Mouse (Mus musculus): ENCODE measurements around the gene Atp6v1e1.
"Not testable (repeated sequence)": the region's sequence is repeated elsewhere in the genome, so short reads cannot be mapped to it uniquely, and the experiment has no call there.

The Atp6v1e1 gene

GRCm38 (mm10) chr6:120822307-120822928 lies at the start of gene Atp6v1e1:
Gene Atp6v1e1 (minus strand): TSS chr6:120822793.
- DNase-seq (ENCODE audit: extremely low read depth, low read depth, low spot score): no peak

DNA sequence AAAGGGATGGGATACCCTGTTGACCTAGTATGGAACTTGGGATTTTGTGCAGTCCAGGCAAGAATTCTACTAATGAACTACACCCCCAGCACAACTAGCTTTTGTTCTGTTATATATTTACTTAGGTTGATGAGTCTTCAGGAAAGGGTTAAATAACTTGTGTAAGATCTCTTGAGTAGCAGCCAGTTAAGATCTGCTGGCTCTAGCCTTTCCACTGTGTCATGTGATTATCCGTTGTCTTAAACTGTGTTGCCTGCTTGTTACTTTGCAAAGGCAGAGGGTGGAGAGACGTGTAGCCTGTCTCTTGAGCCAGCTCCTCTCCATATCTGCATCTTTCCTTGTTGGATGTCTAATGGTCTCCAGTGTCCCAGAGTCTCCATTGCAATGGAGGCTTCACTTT lies 48.7 kb upstream of the Atp6v1e1 start:
- DNase-seq (ENCODE audit: extremely low read depth, low read depth, low spot score): no peak

- no peak for DNase-seq (ENCODE audit: extremely low read depth, low read depth, low spot score)
Measured at GRCm38 (mm10) chr6:120868824-120869223, 46.2 kb upstream of the Atp6v1e1 start.

DNA sequence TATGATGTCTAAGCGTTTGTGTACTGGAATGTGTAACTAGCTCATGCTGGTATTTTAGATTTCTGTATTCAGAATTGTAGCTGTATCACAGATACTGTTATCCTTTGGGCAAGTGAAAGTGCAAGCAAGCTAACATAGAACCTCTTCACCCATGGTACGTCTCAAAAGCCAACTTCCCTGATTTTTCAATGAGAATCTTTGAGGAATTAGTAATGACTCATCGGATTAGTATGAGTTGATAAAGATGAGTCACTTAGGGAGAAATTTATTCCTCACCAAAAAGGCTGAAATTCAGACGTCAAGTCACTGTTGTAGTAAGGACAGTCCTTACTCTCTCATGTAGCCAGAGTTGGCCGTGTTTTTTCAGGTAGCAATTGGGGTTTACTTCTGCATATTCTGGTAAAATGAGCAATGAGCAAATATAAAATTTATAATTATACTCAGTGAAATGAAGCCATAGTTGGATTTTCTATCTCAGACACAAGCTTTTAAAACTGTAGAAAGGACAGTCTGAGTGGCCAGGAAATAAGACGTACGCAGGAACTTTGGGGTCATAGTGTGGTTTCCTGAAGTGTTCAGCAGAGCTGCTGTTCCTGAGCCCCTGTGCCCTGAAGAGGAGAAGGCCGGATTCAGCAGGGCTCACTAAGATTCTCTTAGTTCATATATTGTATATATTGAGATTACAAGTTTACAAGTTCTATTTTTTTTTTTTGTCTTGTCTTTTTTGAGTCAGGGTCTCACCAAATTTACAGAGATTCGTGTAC lies 43.6 kb upstream of the Atp6v1e1 start:
- DNase-seq (ENCODE audit: extremely low read depth, low read depth, low spot score): no peak

GRCm38 (mm10) chr6:120860079-120860478 lies 37.5 kb upstream of the Atp6v1e1 start:
- no peak for DNase-seq (ENCODE audit: extremely low read depth, low read depth, low spot score)

GRCm38 (mm10) chr6:120858217-120858711 lies 35.7 kb upstream of the Atp6v1e1 start:
- no peak for DNase-seq (ENCODE audit: extremely low read depth, low read depth, low spot score)

- DNase-seq (ENCODE audit: extremely low read depth, low read depth, low spot score): no peak
Measured at GRCm38 (mm10) chr6:120854413-120854812, 31.8 kb upstream of the Atp6v1e1 start.

- DNase-seq (ENCODE audit: extremely low read depth, low read depth, low spot score): not testable (repeated sequence)
Measured at GRCm38 (mm10) chr6:120850720-120851119, 28.1 kb upstream of the Atp6v1e1 start.

DNA sequence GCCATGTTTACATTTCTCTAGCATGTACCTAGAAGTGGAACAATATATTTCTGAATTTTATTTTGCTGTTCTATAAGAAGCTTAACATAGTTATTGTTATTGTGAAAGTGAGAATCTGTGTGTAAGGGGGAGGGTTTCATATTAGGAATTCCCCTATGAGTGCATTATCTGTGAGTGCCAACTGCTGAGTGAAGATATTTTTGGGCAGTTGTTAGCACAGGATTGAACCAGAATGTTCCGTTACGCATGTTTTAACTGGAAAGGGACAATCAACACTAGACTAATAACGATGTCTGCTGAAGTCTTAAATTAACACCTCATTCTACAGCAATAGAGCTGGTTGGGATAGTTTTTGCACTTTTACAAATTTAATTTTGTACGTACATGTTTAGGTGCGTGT lies 19.2 kb upstream of the Atp6v1e1 start:
- DNase-seq (ENCODE audit: extremely low read depth, low read depth, low spot score): no peak

DNA sequence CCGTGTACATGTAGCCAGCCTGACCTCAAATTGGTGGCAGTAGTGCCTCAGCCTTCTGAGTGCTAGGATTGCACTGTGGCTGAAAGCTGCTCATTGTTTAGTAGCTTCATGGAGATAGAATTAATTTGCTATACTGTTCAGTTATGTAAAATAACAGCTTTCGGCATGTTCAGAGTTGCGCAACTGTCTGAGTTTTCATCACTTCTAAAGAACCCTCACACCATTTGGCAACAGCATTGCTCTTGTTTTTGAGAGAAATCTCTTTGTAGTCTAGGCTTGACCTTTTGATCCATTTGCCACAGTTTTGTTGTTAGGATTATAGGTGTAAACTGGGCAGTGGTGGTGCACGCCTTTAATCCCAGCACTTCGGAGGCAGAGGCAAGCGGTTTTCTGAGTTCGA lies 17.7 kb upstream of the Atp6v1e1 start:
- DNase-seq (ENCODE audit: extremely low read depth, low read depth, low spot score): peak; percentile 79

DNA sequence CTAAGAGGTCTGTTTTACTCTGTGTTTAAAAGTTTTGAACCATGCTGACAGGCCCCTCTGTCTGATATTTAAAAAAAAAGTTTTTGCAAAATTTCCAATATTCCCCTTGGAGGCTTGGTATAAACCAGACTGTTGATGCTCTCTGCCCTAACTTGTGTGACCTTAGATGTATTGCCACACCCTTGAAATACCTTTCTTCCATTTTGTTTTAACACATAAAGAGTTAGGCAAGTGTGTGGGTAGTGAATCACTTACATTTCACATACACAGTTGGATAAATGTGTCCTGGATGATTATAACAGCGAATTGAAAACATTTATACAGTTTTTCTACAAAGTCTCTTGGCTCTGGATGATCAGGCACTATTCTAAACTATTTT lies 14.5 kb upstream of the Atp6v1e1 start:
- no peak for DNase-seq (ENCODE audit: extremely low read depth, low read depth, low spot score)

DNA sequence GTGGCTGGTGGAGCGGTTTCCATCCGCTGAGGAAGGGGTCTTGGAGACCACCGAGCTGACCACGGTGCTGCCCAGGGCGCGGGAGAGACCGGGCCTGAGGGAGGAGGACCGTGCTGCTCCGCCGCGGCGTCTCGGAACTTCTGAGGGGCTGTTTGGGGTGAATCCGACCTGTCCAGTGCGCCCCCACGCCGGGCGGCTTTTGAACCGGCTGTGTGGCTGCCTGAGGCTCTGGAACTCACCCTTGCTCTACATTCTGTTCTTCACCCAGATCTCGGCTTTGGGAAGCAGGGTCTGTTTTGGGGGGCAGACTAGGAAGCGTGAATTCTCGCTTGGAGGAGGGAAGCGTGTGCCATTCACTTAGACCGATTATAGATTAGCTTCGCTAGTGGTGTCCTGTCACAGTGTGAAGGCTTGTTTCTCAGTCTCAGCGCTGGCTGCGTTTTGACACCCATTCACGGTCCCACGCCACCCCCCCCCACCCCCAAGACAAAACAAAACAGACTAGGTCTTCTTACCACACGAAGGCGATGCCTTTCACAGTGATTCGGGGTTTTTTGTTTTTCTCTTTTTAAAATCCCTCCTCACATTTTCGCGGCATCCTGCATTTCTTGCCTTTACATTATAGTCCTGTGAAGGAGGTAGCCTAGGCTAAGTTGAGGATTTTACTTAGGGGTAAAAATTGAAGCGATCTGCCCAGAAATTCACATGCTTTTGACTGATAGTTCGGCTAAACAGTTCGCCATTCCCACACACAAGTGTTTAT lies 14.0 kb upstream of the Atp6v1e1 start:
- DNase-seq (ENCODE audit: extremely low read depth, low read depth, low spot score): no peak

GRCm38 (mm10) chr6:120835474-120836374 lies 13.1 kb upstream of the Atp6v1e1 start, which contains the start of gene Bcl2l13:
Gene Bcl2l13 (plus strand): TSS chr6:120836212.
- DNase-seq (ENCODE audit: extremely low read depth, low read depth, low spot score): no peak

DNA sequence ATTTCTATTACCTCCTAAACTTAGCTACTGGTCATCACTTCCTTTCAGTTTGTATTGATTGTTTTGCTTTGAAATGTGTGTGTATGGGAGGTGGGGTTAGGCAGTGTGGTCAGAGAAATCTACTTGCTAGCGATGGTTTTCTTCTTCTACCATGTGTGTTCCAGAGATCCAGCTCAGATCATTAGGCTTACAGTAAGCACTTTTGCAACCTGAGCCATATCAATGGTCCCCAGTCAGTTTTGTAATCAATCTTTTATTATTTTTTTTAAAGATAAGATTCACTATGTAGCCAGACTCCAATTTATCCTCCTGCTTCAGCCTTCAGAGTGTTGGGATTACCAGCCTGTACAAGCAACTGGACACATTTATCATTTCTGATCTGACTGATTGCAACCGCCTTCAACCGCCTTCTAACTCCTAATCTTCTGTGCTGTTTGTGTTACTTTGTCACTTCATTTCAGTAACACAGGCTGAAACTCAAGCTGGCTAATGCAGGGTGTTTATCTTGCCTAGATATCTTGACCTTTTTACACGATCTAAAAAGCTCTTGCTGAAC lies 12.3 kb upstream of the Atp6v1e1 start:
- DNase-seq (ENCODE audit: extremely low read depth, low read depth, low spot score): no peak

GRCm38 (mm10) chr6:120832097-120832496 lies 9.5 kb upstream of the Atp6v1e1 start:
- DNase-seq (ENCODE audit: extremely low read depth, low read depth, low spot score): no peak

DNA sequence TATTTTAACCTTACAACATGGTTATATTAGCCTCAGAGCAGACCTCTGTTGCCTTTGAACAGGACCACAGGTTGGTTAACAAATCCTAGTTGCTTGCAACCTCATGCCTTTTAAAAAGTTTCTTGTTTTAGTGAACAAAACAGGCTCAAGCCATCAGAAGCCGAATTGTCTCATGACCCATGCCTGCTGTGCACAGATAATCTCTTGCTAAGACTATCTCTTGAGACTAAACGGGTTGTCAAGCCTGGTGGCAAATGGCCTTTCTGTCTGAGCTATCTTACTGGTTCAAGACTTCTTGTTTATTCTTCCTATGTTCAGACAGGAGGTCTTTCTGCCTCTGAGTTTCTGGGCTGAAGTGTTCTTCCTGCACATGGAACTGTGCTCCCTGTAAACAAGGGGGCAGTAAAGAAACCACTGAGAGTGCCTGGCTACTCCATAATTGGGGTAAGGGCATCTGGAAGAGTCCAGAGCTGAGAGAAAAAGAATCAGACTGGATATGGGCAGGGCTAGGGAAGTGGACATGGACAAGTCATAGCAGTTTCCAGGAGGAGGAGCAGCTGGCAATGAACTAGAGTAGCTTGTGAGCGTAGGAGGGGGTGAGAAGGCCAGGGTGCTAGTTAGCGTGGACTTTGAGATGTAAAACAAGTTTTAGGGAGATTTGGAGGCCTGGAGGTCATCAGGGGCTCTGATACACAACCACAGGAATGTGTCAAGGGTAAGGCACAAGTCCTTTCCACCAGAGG lies 8.4 kb upstream of the Atp6v1e1 start:
- DNase-seq (ENCODE audit: extremely low read depth, low read depth, low spot score): no peak

DNA sequence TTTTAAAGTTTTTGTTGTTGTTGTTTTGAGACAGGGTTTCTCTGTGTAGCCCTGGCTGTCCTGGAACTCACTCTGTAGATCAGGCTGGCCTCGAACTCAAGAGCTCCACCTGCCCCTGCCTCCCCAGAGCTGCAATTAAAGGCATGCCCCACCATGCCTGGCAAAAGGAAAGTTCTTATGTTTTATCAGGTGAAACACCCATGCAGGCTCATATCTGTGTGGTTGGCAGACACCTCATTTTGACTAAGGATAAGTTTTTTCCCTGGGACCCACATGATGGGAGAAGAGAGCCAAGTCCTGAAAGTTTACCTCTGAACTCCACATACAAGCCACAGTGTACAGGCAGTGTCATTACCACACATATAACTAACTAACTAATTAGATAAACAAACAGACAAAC lies 7.5 kb upstream of the Atp6v1e1 start:
- no peak for DNase-seq (ENCODE audit: extremely low read depth, low read depth, low spot score)

- no peak for DNase-seq (ENCODE audit: extremely low read depth, low read depth, low spot score)
Measured at GRCm38 (mm10) chr6:120822937-120823614, 483 bp upstream of the Atp6v1e1 start.

DNA sequence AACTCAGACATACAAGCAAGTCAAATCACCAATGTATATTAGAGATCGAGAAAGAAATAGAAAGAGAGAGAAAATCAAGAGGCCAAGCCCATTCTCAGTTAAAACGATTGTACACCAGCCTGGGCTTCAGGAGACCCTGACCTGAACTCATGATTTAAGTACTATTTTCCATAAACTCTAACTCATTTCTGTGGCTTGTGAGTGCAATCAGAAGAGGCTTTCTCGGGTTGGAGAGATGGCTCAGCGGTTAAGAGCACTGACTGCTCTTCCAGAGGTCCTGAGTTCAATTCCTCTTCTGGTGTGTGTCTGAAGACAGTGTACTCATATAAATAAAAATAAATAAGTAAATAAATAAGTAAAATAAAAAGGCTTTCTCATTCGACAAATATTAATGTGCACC lies 878 bp downstream of the Atp6v1e1 start:
- DNase-seq (ENCODE audit: extremely low read depth, low read depth, low spot score): no peak
